Comparison of ENCODE assay signal across 9 mouse cellular contexts in the genomic region with DNA sequence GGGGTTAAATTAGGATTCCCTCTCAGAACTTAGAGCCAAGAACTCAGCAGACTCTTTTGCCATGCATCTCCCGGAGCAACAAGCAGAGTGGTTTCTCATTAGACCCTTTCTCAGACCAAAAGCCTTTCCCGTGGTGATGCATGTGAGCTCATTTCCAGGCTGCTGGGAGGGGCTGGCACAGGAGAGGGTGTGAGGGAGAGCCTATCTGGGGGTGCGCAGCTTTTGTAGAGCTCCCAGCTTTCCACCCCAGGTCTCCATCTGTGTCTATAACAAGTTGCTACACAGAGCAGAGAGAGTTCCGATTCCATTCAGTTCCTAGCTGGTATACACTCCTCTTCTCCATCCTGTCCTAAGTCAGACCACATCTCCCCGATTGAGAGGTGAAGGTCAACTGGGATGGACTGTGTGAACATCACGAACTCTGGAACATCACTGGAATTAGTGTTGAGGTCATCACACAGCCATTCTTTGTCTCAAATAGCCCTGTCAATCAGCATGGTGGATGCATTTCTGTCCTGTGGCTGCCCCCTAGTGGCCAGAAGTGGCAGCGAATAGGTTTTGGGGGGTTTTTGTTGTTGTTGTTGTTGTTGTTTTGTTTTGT. TPM values are rescaled to one million over a fixed set of nuclear protein-coding genes. Genes with fewer than 3 reads are reported as not detected.
DNase-seq lines count a peak whose midpoint lies in the region; ATAC-seq and TF ChIP-seq lines count a peak whose summit lies in the region.
"Had no signal": no experiment of that assay in that cellular context is flagged by ENCODE, and none has a peak within 500 bp of the region (broad histone marks: within the 10 kb centered on the region; RNA-seq: fewer than 3 reads in every experiment).

No protein-coding gene starts in this region.

- 22% methylated on average over 7 of the region's 7 CpGs for WGBS in forebrain, postnatal 0 days

- TF ChIP-seq CTCF in forebrain, postnatal 0 days (IDR thresholded peaks at IDR 0.05; ENCODE audit: low read depth) = peak; percentile 92

- H3K9ac ChIP-seq in forebrain, postnatal 0 days = no peak overlapping the region
- H3K9ac ChIP-seq: stomach, embryonic 15.5 days had no signal

- H3K27ac ChIP-seq in forebrain, postnatal 0 days (ENCODE audit: low read depth, low read length) = peak overlapping the region; percentile 62
- H3K27ac ChIP-seq: stomach, embryonic 15.5 days had no signal

- H3K27me3 ChIP-seq in forebrain, postnatal 0 days (ENCODE audit: insufficient read depth, low read length) = no peaks in the 10 kb centered on the region
- H3K27me3 ChIP-seq in megakaryocyte, embryonic 14.5 days (replicated peaks) = peaks cover 34% of the 10 kb centered on the region
- H3K27me3 ChIP-seq: stomach, embryonic 15.5 days had no signal

- H3K4me2 ChIP-seq in forebrain, postnatal 0 days (ENCODE audit: low read depth) = no peak overlapping the region
- H3K4me2 ChIP-seq: stomach, embryonic 15.5 days had no signal

- H3K4me3 ChIP-seq in forebrain, postnatal 0 days (ENCODE audit: low read depth, low read length) = no peak overlapping the region
- peak overlapping the region; percentile 7 for H3K4me3 ChIP-seq in megakaryocyte, embryonic 14.5 days (replicated peaks)
- H3K4me3 ChIP-seq: stomach, embryonic 15.5 days had no signal

- H3K36me3 ChIP-seq in forebrain, postnatal 0 days (ENCODE audit: insufficient read depth) = no peaks in the 10 kb centered on the region
- no peaks in the 10 kb centered on the region for H3K36me3 ChIP-seq in megakaryocyte, embryonic 14.5 days (replicated peaks; ENCODE audit: low read length)
- H3K36me3 ChIP-seq: stomach, embryonic 15.5 days had no signal

- DNase-seq in adrenal gland, adult 18-20 months (ENCODE audit: low spot score in 2 of 2) = peak; percentile 43 to 59
- no peak for DNase-seq in adrenal gland, adult 2 months
- DNase-seq in urinary bladder, postnatal 25 days (ENCODE audit: low spot score) = peak; percentile 22
- DNase-seq in urinary bladder, postnatal 4 days (ENCODE audit: low spot score in 2 of 2) = no peak
- DNase-seq in forebrain, postnatal 0 days = peak; percentile 73
- DNase-seq in kidney, postnatal 25 days = peak; percentile 57 to 70
- peak; percentile 31 to 76 for DNase-seq in spleen, postnatal 4 days (ENCODE audit: low spot score in 2 of 2)

- no peaks in the 10 kb centered on the region for H3K9me3 ChIP-seq in forebrain, postnatal 0 days (ENCODE audit: low read length)
- no peaks in the 10 kb centered on the region for H3K9me3 ChIP-seq in megakaryocyte, embryonic 14.5 days
- H3K9me3 ChIP-seq: stomach, embryonic 15.5 days had no signal

- peaks cover 6% of the 10 kb centered on the region for H3K4me1 ChIP-seq in forebrain, postnatal 0 days (ENCODE audit: insufficient read depth)
- H3K4me1 ChIP-seq in megakaryocyte, embryonic 14.5 days = peaks cover 50% of the 10 kb centered on the region

- peak; percentile 83 for ATAC-seq in forebrain, postnatal 0 days

RNA-seq across cellular contexts. Expression of a gene that starts 38.4 kb away (rescaled TPM):
- 1 to 10 TPM; 1.1 to 1.5 TPM for total RNA-seq in adrenal gland, adult 18-20 months (2021)
- total RNA-seq in adrenal gland, adult 2 months (2021) = 1 to 10 TPM in 1 of 2 experiments, under 1 TPM in 1; 0.72 to 2.2 TPM
- 0.20 and 0.50 TPM in 2 replicates for polyA plus RNA-seq in adrenal gland, adult 2 months (2012; rRNA removed)
- total RNA-seq in forebrain, postnatal 0 days (2014; rRNA removed) = 0.38 and 0.62 TPM in 2 replicates
- 0.58 and 0.75 TPM in 2 replicates for polyA plus RNA-seq in forebrain, postnatal 0 days (2015; fragmentation: Nextera tagmentation; extraction: Ambion mirVana)
- polyA plus RNA-seq in megakaryocyte, embryonic 14.5 days (2012; ENCODE audit: insufficient read depth, low replicate concordance) = not detected in 2 replicates

Comparison
In these comparisons a context has a peak if more than half of its experiments do, and no peak if none do; other contexts are left out.
1. DNase-seq: peak in adrenal gland, adult 18-20 months (2 of 2), urinary bladder, postnatal 25 days (single experiment), forebrain, postnatal 0 days (single experiment), kidney, postnatal 25 days (2 of 2) and spleen, postnatal 4 days (2 of 2); none in adrenal gland, adult 2 months (single experiment) and urinary bladder, postnatal 4 days (0 of 2).